Mouse (Mus musculus) midbrain, embryonic 13.5 days (tissue): ENCODE results near the gene Arhgap35. TPM values are rescaled to one million over a fixed set of nuclear protein-coding genes. Genes with fewer than 3 reads are reported as not detected.

Experiments
- ATAC-seq: fragments of 200-750 bp; cut with Nextera tagmentation; 2 replicates; pipeline ENCODE4 v1.8.0; 2017; ENCODE audit warnings: mild to moderate bottlenecking, moderate TSS enrichment, moderate library complexity
- H3K27ac ChIP-seq: fragments of 300-500 bp; sonication (generic); 2 replicates; pipeline ENCODE4 v1.5.1; 2015; ENCODE audit warnings: inconsistent platforms, mild to moderate bottlenecking, moderate library complexity
- H3K27me3 ChIP-seq: fragments of 300-500 bp; sonication (generic); 2 replicates; pipeline ENCODE4 v1.6.1; 2015; ENCODE audit warnings: mild to moderate bottlenecking, inconsistent platforms
- H3K36me3 ChIP-seq: fragments of 300-500 bp; sonication (generic); 2 replicates; pipeline ENCODE4 v1.6.1; 2015; ENCODE audit warnings: mild to moderate bottlenecking, inconsistent platforms
- H3K4me1 ChIP-seq: fragments of 300-500 bp; sonication (generic); replicated peaks from 2 replicates; pipeline ENCODE4 v1.6.1; 2015; ENCODE audit warnings: inconsistent platforms
- H3K4me2 ChIP-seq: fragments of 300-500 bp; sonication (generic); replicated peaks from 2 replicates; pipeline ENCODE4 v1.6.1; 2015; ENCODE audit warnings: moderate library complexity, mild to moderate bottlenecking, inconsistent platforms
- H3K4me3 ChIP-seq: fragments of 300-500 bp; sonication (generic); replicated peaks from 2 replicates; pipeline ENCODE4 v1.5.1; 2015; ENCODE audit warnings: mild to moderate bottlenecking, inconsistent platforms
- H3K9ac ChIP-seq: fragments of 300-500 bp; sonication (generic); replicated peaks from 2 replicates; pipeline ENCODE4 v1.6.1; 2015; ENCODE audit warnings: mild to moderate bottlenecking, inconsistent platforms
- H3K9me3 ChIP-seq: fragments of 300-500 bp; sonication (generic); 2 replicates; pipeline ENCODE4 v1.6.1; 2016; ENCODE audit warnings: mild to moderate bottlenecking, inconsistent platforms
- WGBS: fragments of 180-500 bp; shearing (Covaris S2); methylation state at CpG from one replicate; pipeline ENCODE4 v1.1.7; 2015; 5-methylcytosine and 5-hydroxymethylcytosine counted together
- polyA plus RNA-seq: library from polyadenylated mRNA; unstranded; fragments of >200 nt; fragmentation: Nextera tagmentation; extraction: Ambion mirVana; gene quantifications from 2 replicates; pipeline ENCODE4 v1.2.1, GENCODE M21; 2015

The Arhgap35 gene
- polyA plus RNA-seq, 1 experiment from 2014 or later, result 34.0 TPM

GRCm38 (mm10) chr7:16504573-16505225 lies 110.1 kb downstream of the Arhgap35 start:
- peaks cover 14% of the 10 kb centered on the region; the same call in 1 of the 2 replicates for H3K4me1 ChIP-seq
- H3K9ac ChIP-seq, result no peak overlapping the region
- no peaks in the 10 kb centered on the region for H3K9me3 ChIP-seq
- 66% methylated on average over 2 of the region's 2 CpGs for WGBS
- H3K27ac ChIP-seq, result no peak overlapping the region
- ATAC-seq, result no peak
- no peak overlapping the region for H3K4me3 ChIP-seq
- no peaks in the 10 kb centered on the region for H3K27me3 ChIP-seq
- H3K4me2 ChIP-seq, result no peak overlapping the region
- peaks cover 80% of the 10 kb centered on the region for H3K36me3 ChIP-seq

GRCm38 (mm10) chr7:16501571-16501970 lies 113.2 kb downstream of the Arhgap35 start:
- H3K4me2 ChIP-seq, result no peak overlapping the region
- no peaks in the 10 kb centered on the region for H3K27me3 ChIP-seq
- no peak overlapping the region for H3K4me3 ChIP-seq
- no peak for ATAC-seq
- no peak overlapping the region for H3K9ac ChIP-seq
- H3K4me1 ChIP-seq, result peaks cover 15% of the 10 kb centered on the region; the same call in 1 of the 2 replicates
- H3K9me3 ChIP-seq, result no peaks in the 10 kb centered on the region
- peaks cover 84% of the 10 kb centered on the region for H3K36me3 ChIP-seq
- 96% methylated on average over 4 of the region's 4 CpGs for WGBS
- H3K27ac ChIP-seq, result no peak overlapping the region

DNA sequence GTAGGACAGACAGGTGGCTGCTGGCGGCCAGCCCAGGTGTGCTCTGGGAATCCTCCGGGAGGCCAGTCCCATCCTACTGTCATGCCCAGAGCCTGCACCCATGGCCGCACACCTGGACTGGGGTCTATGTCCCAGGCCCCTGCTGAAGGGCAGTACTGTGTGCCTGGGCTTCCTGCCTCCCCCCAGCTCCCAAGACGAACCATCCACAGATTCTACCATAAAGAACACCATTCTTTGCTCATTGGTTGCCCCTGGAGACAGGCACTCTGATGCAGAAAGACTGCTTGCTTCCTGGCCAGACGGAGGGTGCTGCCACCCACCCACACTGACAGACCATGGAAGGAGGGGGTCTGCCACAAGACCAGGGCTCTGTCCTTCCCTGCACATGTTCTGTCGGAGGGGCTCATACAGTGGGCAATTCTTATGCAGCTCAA lies 115.1 kb downstream of the Arhgap35 start:
- no peak overlapping the region for H3K4me3 ChIP-seq
- no peaks in the 10 kb centered on the region for H3K9me3 ChIP-seq
- ATAC-seq, result 0 out of 2 replicates have a peak, but pooled peaks have one; percentile 59
- H3K27me3 ChIP-seq, result no peaks in the 10 kb centered on the region
- no peak overlapping the region for H3K4me2 ChIP-seq
- H3K9ac ChIP-seq, result no peak overlapping the region
- H3K4me1 ChIP-seq, result 0 out of 2 replicates have a peak, but pooled peaks cover 8% of the 10 kb centered on the region
- peaks cover 82% of the 10 kb centered on the region for H3K36me3 ChIP-seq
- H3K27ac ChIP-seq, result no peak overlapping the region
- WGBS, result 75% methylated on average over 6 of the region's 6 CpGs

DNA sequence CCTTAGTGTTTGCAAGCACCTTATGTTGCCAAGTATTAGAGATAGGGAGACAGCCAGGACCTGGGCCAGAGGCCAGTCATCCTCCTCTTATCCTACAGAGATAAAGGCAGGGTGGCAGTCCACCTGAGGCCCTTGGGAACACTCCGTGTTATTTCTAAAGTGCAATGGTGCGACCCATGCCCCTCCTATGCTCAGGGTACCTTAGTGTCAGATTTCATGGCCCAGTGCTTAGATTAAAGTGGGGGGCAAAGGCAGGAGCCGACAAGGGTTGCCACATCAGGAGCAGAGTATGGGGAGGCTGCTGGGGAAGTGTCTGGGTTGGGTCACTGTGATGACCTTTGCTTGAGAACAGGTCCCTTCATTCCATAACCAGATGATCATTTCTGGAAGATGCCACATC lies 118.5 kb downstream of the Arhgap35 start:
- ATAC-seq, result no peak
- Histone ChIP-seq H3K27ac (no peak overlapping the region), H3K4me3 (no peak overlapping the region), H3K9ac (no peak overlapping the region), H3K9me3 (no peaks in the 10 kb centered on the region), H3K4me2 (no peak overlapping the region), H3K36me3 (peaks cover 51% of the 10 kb centered on the region), H3K4me1 (0 out of 2 replicates have a peak, but pooled peaks cover 8% of the 10 kb centered on the region), H3K27me3 (no peaks in the 10 kb centered on the region)
- WGBS, result 94% methylated on average over 3 of the region's 3 CpGs

GRCm38 (mm10) chr7:16493361-16493760 lies 121.4 kb downstream of the Arhgap35 start:
- Histone ChIP-seq H3K4me3 (no peak overlapping the region), H3K27me3 (no peaks in the 10 kb centered on the region), H3K4me1 (no peaks in the 10 kb centered on the region), H3K4me2 (no peak overlapping the region), H3K9ac (no peak overlapping the region), H3K27ac (no peak overlapping the region), H3K9me3 (no peaks in the 10 kb centered on the region), H3K36me3 (peaks cover 37% of the 10 kb centered on the region)
- 40% methylated on average over 2 of the region's 2 CpGs for WGBS
- no peak for ATAC-seq

DNA sequence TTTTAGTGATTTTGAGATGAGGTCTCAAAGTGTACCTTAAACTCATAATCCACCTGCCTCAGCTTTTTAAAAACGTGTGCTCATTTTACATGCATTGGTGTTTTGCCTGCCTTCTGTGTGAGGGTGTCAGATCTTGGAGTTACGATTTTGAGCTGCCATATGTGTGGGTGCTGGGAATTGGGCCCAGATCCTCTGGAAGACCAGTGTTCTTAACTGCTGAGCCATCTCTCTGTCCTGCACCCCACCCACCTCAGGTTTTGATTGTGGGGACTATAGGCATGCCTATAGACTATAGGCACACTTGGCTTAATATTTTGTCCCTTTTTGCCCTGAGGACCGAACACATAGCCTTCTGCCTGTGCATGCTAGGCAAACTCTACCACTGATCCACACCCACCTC lies 122.6 kb downstream of the Arhgap35 start:
- Histone ChIP-seq H3K4me3 (no peak overlapping the region), H3K4me1 (no peaks in the 10 kb centered on the region), H3K4me2 (no peak overlapping the region), H3K27ac (no peak overlapping the region), H3K9ac (no peak overlapping the region), H3K27me3 (no peaks in the 10 kb centered on the region), H3K36me3 (peaks cover 26% of the 10 kb centered on the region), H3K9me3 (no peaks in the 10 kb centered on the region)
- ATAC-seq, result no peak
- 67% methylated on average over 3 of the region's 3 CpGs for WGBS

DNA sequence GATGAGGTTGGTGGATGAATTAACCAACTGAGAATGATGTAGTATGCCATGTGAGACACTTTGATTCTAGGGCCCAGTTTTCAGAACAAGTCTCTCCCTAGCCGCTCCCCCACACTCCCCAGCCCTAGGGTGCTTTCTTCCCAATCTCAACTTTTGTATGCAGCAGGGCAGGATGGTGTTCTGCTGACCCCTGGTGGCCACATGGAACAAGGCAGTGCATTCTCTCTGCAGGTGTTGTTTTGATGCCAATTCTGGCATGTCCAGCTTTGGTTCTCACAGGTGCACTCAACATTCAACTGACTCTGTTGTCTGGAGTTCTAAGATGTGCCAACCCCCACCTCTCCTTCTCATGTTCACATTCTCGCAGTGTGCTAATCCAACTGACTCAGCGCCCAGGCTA lies 123.0 kb downstream of the Arhgap35 start:
- peak; percentile 43 for ATAC-seq
- Histone ChIP-seq H3K9me3 (no peaks in the 10 kb centered on the region), H3K36me3 (peaks cover 21% of the 10 kb centered on the region), H3K4me1 (no peaks in the 10 kb centered on the region), H3K4me3 (no peak overlapping the region), H3K4me2 (no peak overlapping the region), H3K27ac (no peak overlapping the region), H3K9ac (no peak overlapping the region), H3K27me3 (no peaks in the 10 kb centered on the region)
- 47% methylated on average over 3 of the region's 3 CpGs for WGBS

GRCm38 (mm10) chr7:16489948-16490347 lies 124.8 kb downstream of the Arhgap35 start:
- Histone ChIP-seq H3K4me1 (no peaks in the 10 kb centered on the region), H3K4me2 (no peak overlapping the region)
- 87% methylated on average over 9 of the region's 9 CpGs for WGBS

GRCm38 (mm10) chr7:16488816-16489215 lies 126.0 kb downstream of the Arhgap35 start:
- Histone ChIP-seq H3K27me3 (no peaks in the 10 kb centered on the region), H3K36me3 (no peaks in the 10 kb centered on the region; the same call in 1 of the 2 replicates), H3K4me3 (no peak overlapping the region), H3K9me3 (no peaks in the 10 kb centered on the region), H3K4me2 (no peak overlapping the region), H3K4me1 (no peaks in the 10 kb centered on the region), H3K27ac (no peak overlapping the region), H3K9ac (no peak overlapping the region)
- no peak for ATAC-seq

More at GRCm38 (mm10) chr7:16489948-16490347, 124.8 kb downstream of the Arhgap35 start:
- ATAC-seq, result no peak
- no peak overlapping the region for H3K9ac ChIP-seq
- no peaks in the 10 kb centered on the region for H3K9me3 ChIP-seq
- H3K27ac ChIP-seq, result no peak overlapping the region
- H3K36me3 ChIP-seq, result peaks cover 3% of the 10 kb centered on the region
- H3K4me3 ChIP-seq, result no peak overlapping the region
- no peaks in the 10 kb centered on the region for H3K27me3 ChIP-seq

GRCm38 (mm10) chr7:16477628-16478027 lies 137.2 kb downstream of the Arhgap35 start, which contains the start of gene Npas1:
Npas1 (minus strand) TSS chr7:16477728.
- WGBS, result 87% methylated on average over 8 of the region's 8 CpGs
- Histone ChIP-seq H3K9ac (0 out of 2 replicates have a peak within 1 kb of the TSS, but pooled peaks have one; percentile 51), H3K9me3 (no peaks in the 10 kb centered on the region), H3K4me3 (peak within 1 kb of the TSS; percentile 35), H3K27ac (no peak within 1 kb of the TSS), H3K4me1 (peaks cover 19% of the 10 kb centered on the region), H3K36me3 (no peaks in the 10 kb centered on the region), H3K27me3 (peaks cover 55% of the 10 kb centered on the region), H3K4me2 (peak within 1 kb of the TSS; percentile 53)
- no peak for ATAC-seq

DNA sequence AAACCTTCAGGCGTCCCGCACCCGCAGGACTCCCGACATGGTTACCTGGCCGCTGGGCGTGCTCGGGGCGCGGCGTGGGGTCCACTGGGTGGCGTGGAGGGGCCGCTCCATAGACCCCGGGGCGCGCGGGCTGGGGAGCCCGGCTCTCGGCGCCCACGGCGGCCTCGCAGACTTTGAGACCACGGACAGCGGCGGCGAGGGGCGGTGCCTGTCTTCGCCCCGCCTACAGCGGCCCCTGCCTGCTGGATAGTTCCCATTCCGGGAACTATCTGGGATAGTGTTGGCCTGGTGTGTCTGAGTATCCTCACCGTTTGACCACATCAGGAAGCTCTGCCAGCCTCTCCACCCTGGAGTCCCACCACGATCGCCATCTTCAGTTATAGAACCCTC lies 138.2 kb downstream of the Arhgap35 start:
- ATAC-seq, result peak; percentile 9; the same call in 1 of the 2 replicates
- Histone ChIP-seq H3K4me3 (peak overlapping the region; percentile 35), H3K9ac (0 out of 2 replicates have a peak overlapping the region, but pooled peaks have one; percentile 51), H3K4me1 (peaks cover 24% of the 10 kb centered on the region), H3K36me3 (no peaks in the 10 kb centered on the region), H3K27me3 (peaks cover 64% of the 10 kb centered on the region), H3K4me2 (peak overlapping the region; percentile 53), H3K27ac (no peak overlapping the region), H3K9me3 (no peaks in the 10 kb centered on the region)
- under 1% methylated on average over 34 of the region's 34 CpGs for WGBS

- peak; percentile 32; the same call in 1 of the 2 replicates for ATAC-seq
- Histone ChIP-seq H3K4me3 (peak overlapping the region; percentile 35), H3K9ac (peak overlapping the region; percentile 51; the same call in 1 of the 2 replicates), H3K4me1 (peaks cover 24% of the 10 kb centered on the region), H3K27ac (no peak overlapping the region), H3K9me3 (no peaks in the 10 kb centered on the region), H3K27me3 (peaks cover 70% of the 10 kb centered on the region), H3K36me3 (no peaks in the 10 kb centered on the region), H3K4me2 (peak overlapping the region; percentile 53)
- WGBS, result 2% methylated on average over 43 of the region's 59 CpGs
Observed at GRCm38 (mm10) chr7:16475764-16476599, 138.8 kb downstream of the Arhgap35 start.
